Mouse (Mus musculus): ENCODE results near the gene Samhd1.

DNA sequence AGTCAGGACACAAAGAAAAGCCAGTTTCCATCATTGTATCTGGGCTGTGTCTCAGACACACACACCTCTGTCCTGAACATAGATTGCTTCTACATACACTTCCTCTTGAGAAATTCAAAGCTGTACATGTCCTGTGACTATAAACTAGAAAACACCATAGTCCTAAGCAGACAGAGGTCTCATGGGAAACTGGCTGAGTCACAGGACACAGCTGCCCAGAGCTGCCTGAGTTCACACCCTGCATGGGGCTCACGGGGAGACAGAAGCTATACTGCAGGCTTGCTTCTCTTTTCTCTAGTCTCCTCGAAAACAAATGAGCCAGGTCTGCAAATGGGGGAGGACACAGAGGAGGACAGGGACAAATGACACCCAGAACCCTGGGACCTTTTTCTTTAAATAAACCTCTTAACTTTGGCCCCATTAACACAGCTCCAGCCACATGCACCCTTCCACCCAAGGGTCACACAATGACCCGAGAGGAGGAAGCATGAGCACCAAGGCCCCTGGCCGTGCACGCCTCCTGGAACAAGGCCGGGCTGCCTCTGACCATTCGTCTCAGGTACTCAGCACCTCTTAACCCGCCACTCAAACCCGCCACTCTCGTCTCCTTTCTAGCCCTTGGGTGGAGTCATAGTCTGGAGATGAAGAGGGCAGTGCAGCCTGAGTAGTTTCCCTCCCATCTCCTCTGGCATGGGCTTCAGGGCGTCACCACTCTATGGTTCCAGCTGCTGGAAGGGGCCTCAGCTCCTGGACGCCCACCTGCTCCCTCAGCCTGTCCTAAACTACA, 35.3 kb downstream of the Samhd1 start:
- no peak for TF ChIP-seq TAL1 (IDR thresholded peaks at IDR 0.05; ENCODE audit: low read length)
- TF ChIP-seq GATA1 (IDR thresholded peaks at IDR 0.05; ENCODE audit: low read length), result no peak

Data from erythroblast, embryonic 14.5 days (primary cell).